Mouse (Mus musculus) testis, adult 2 months (tissue): Measurements from ENCODE around the gene Cpsf4l. TPM values are rescaled to one million over a fixed set of nuclear protein-coding genes. Genes with fewer than 3 reads are reported as not detected.

Experiments
- H3K27ac ChIP-seq: fragments of 200-500 bp; 2 replicates; pipeline ENCODE4 v1.5.1; 2012; ENCODE audit warnings: low read depth, low read length; ENCODE audit not compliant: control insufficient read depth, insufficient read depth
- H3K27me3 ChIP-seq: fragments of 200-500 bp; 2 replicates; pipeline ENCODE4 v1.6.1; 2012; ENCODE audit warnings: mild to moderate bottlenecking, low read length, moderate library complexity; ENCODE audit not compliant: control insufficient read depth, insufficient read depth
- H3K36me3 ChIP-seq: fragments of 200-500 bp; 2 replicates; pipeline ENCODE4 v1.6.1; 2012; ENCODE audit warnings: mild to moderate bottlenecking, low read length; ENCODE audit not compliant: control insufficient read depth, insufficient read depth
- H3K4me1 ChIP-seq: fragments of 200-500 bp; 2 replicates; pipeline ENCODE4 v1.6.1; 2012; ENCODE audit warnings: low read length; ENCODE audit not compliant: control insufficient read depth, insufficient read depth
- H3K4me3 ChIP-seq: fragments of 200-500 bp; 2 replicates; pipeline ENCODE4 v1.5.1; 2012; ENCODE audit warnings: low read depth, mild to moderate bottlenecking, low read length, moderate library complexity, mixed read lengths; ENCODE audit not compliant: control insufficient read depth
- CTCF ChIP-seq: fragments of 200-500 bp; IDR thresholded peaks from 2 replicates; pipeline ENCODE4 v1.5.1; 2012; ENCODE audit warnings: low read depth, mild to moderate bottlenecking, inconsistent platforms, low read length, moderate library complexity; ENCODE audit not compliant: control insufficient read depth, insufficient read depth, insufficient replicate concordance
- POLR2A ChIP-seq: fragments of 200-500 bp; IDR thresholded peaks from 2 replicates; pipeline ENCODE4 v1.6.1; 2012; ENCODE audit warnings: low read depth, mild to moderate bottlenecking, inconsistent platforms, low read length, moderate library complexity; ENCODE audit not compliant: control insufficient read depth
- polyA plus RNA-seq: library from polyadenylated mRNA; depleted of rRNA; stranded (reverse); fragments of >200 nt; gene quantifications from 2 replicates; pipeline ENCODE4 v1.2.3, GENCODE M21; 2012

Cpsf4l gene
- polyA plus RNA-seq, 1 experiment = 80.7 TPM

GRCm38 (mm10) chr11:113654561-113655270, 55.1 kb downstream of the Cpsf4l start:
- no peak overlapping the region for H3K27ac ChIP-seq
- TF ChIP-seq POLR2A (no peak), CTCF (no peak)
- no peaks in the 10 kb centered on the region for H3K27me3 ChIP-seq
- H3K4me3 ChIP-seq = no peak overlapping the region
- no peaks in the 10 kb centered on the region; the same call in 1 of the 2 replicates for H3K36me3 ChIP-seq
- peaks cover 5% of the 10 kb centered on the region; the same call in 1 of the 2 replicates for H3K4me1 ChIP-seq

GRCm38 (mm10) chr11:113654105-113654504, 55.7 kb downstream of the Cpsf4l start:
- H3K4me1 ChIP-seq = peaks cover 5% of the 10 kb centered on the region; the same call in 1 of the 2 replicates
- H3K27ac ChIP-seq = no peak overlapping the region
- no peaks in the 10 kb centered on the region for H3K27me3 ChIP-seq
- no peaks in the 10 kb centered on the region; the same call in 1 of the 2 replicates for H3K36me3 ChIP-seq
- TF ChIP-seq CTCF = no peak
- no peak for TF ChIP-seq POLR2A
- H3K4me3 ChIP-seq = no peak overlapping the region

GRCm38 (mm10) chr11:113652516-113652915, 57.3 kb downstream of the Cpsf4l start:
- no peaks in the 10 kb centered on the region; the same call in 1 of the 2 replicates for H3K36me3 ChIP-seq
- H3K4me1 ChIP-seq = peaks cover 16% of the 10 kb centered on the region
- H3K27me3 ChIP-seq = no peaks in the 10 kb centered on the region
- H3K27ac ChIP-seq = no peak overlapping the region
- no peak for TF ChIP-seq POLR2A
- TF ChIP-seq CTCF = no peak
- H3K4me3 ChIP-seq = no peak overlapping the region

- no peaks in the 10 kb centered on the region; the same call in 1 of the 2 replicates for H3K36me3 ChIP-seq
- TF ChIP-seq POLR2A (no peak), CTCF (peak; percentile 50; the same call in 1 of the 2 replicates)
- H3K4me1 ChIP-seq = peaks cover 16% of the 10 kb centered on the region
Measured at GRCm38 (mm10) chr11:113651907-113652273, 57.9 kb downstream of the Cpsf4l start.

GRCm38 (mm10) chr11:113651206-113651906, 58.5 kb downstream of the Cpsf4l start:
- H3K4me1 ChIP-seq = peaks cover 16% of the 10 kb centered on the region
- H3K4me3 ChIP-seq = peak overlapping the region; percentile 0; the same call in 1 of the 2 replicates

More at GRCm38 (mm10) chr11:113651907-113652273, 57.9 kb downstream of the Cpsf4l start:
- no peak overlapping the region for H3K27ac ChIP-seq
- no peaks in the 10 kb centered on the region for H3K27me3 ChIP-seq
- peak overlapping the region; percentile 0; the same call in 1 of the 2 replicates for H3K4me3 ChIP-seq

GRCm38 (mm10) chr11:113649353-113650210, 60.2 kb downstream of the Cpsf4l start, which contains the start of gene Slc39a11:
TSS of gene Slc39a11 (minus strand) at chr11:113650079.
- peak; percentile 59 for TF ChIP-seq POLR2A
- no peak for TF ChIP-seq CTCF
- peaks cover 16% of the 10 kb centered on the region for H3K4me1 ChIP-seq
- peak within 1 kb of the TSS; percentile 74 for H3K27ac ChIP-seq
- H3K4me3 ChIP-seq = peak within 1 kb of the TSS; percentile 93
- H3K36me3 ChIP-seq = no peaks in the 10 kb centered on the region; the same call in 1 of the 2 replicates
- no peaks in the 10 kb centered on the region for H3K27me3 ChIP-seq

More at GRCm38 (mm10) chr11:113651206-113651906, 58.5 kb downstream of the Cpsf4l start:
- H3K36me3 ChIP-seq = no peaks in the 10 kb centered on the region; the same call in 1 of the 2 replicates
- H3K27ac ChIP-seq = no peak overlapping the region
- TF ChIP-seq CTCF (no peak), POLR2A (no peak)
- no peaks in the 10 kb centered on the region for H3K27me3 ChIP-seq
